Mouse (Mus musculus) Muller cell, postnatal 12 days (primary cell): ENCODE measurements around the gene Tfpt.

Experiments
- DNase-seq: peaks from one replicate; pipeline ENCODE4 v3.0.0-alpha.2; 2015; ENCODE audit errors: inconsistent ontology term

Gene Tfpt

DNA sequence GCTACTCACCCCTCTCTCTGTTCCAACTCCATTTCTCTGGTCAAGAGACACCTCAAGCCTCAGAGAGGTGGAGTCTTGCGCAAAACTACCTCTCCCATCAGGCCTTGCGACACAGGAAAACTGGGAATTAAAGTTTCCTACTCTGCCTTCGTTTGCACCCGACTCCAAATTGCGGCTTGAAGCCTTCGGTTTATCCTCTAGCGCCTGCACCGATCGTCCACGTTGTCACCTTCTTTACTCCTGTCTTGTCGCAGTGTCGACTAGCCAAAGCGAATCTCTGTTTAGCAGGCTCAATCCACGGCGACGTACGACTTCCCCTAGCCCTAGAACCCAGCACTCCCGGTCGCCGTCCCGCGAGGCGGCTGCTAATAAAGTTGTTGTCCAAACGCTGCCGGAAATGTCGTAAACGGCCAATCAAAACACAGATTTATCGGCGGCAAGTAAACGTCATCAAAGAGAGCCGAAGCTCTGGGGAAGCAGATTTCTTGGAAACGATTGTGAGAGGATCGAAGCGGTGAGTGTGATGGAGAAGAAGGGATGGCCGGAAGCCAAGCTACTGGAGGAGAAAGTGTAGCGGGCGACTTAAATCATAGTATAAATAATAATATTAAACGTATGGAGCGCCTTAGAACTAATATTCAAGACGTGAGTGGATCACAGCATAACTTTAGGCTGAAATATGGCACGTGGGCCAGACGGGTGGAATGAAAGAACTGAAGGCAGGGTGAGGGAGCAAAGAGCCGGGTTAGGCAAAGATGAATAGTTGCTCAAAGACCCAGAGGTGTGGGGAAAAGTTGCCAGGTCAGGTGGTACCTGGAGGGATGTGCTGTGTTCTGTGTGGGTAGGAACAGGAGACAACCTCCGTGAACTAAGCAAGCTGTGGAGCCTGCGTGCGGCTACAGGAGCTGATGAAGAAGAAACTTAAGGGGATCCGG lies at the start of gene Tfpt, which contains the start of gene Prpf31:
Tfpt (minus strand) TSS at position 387 of the 935 bp plus-strand sequence.
Prpf31 (plus strand) TSS at position 443 of the 935 bp plus-strand sequence.
- peak; percentile 92 for DNase-seq

DNA sequence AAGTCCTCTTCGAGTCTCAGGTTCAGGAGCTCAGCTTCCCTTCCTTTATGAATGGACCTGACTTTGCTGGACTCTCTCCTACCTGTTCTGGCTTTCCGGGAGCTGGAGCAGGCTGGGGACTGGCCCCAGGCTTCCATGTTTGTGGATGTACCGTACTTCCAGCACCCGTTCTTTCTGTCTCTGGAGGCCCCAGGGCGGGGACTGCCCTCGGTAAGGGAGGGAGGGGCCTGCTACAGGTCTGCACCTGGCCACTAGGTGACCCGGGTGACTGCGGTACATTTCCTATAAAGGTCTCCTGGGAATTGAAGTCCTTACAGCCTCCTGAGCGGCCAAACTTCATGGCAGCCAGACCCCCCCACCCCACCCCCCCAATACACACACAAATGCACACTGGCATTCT lies 47.6 kb upstream of the Tfpt start, which contains the start of gene Tmc4:
Tmc4 (minus strand) TSS at position 212 of the 400 bp plus-strand sequence.
- no peak for DNase-seq

DNA sequence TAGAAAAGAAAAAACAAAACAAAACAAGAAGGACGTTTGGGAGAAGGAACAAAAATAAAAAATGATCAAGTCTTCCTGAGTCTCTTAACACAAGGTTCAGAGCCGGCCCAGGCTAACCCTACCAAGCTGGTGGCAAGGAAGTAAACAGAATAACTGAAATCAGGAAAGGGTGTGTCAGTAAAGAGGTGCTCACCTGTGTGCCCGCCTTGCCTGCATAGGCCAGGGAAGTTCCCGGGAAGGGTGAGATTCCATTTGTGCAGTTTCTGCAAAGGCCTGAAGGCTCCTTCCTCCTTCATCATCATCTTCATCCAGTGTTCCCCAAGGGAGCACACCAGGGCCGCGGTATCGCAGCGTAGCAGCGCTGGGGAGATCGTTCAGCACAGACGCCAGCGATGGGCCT lies 46.6 kb upstream of the Tfpt start:
- no peak for DNase-seq

DNA sequence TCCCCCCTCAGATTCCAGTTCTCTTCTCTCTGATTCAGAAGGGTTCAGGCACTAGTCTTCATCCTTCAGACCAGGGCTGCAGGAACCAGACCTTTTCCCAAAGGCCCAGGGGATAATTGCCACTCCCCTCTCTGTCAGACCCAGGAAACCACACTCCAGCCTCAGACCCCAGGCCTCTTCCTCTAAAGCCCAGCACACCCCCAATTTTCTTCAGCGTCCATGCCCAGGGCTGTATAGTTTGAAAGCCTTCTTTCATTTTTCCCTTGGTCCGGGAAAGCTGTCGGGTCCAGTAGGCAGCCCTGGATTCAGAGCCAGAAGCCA lies 45.5 kb upstream of the Tfpt start:
- DNase-seq = no peak

DNA sequence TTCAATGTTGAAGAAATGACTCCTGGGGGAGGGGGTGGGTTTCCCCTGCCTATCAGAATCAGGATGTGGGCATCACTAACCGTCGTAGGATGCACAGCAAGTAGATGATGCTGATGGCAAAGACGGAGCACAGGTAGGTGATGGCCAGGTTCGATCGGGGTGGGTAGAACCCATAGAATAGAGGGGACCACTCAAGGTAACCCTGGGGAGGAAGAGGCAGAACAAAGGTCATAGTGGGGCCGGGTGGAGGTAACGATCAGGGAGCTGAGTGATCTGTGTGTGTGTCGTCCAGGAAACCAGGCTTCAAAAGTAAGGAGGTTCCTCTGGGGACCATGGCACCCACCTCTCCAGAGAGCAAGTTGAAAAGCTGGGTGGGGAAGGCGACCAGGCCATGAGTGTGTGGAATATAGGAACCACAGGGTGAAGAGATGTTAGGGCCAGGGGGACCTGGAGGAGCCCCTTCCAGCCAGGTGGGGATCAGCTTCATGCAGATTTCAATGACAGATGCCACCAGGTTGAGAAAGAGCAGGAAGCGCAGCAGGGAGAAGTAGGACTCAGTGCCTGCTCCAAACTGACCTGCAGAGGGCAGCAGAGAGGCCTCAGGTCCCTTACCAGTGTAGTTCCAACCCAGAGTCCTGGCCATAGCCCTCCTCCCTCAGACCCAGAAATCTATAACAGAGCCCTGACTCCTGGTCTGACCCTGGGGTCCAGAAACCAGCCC lies 44.9 kb upstream of the Tfpt start:
- DNase-seq = peak; percentile 36

DNA sequence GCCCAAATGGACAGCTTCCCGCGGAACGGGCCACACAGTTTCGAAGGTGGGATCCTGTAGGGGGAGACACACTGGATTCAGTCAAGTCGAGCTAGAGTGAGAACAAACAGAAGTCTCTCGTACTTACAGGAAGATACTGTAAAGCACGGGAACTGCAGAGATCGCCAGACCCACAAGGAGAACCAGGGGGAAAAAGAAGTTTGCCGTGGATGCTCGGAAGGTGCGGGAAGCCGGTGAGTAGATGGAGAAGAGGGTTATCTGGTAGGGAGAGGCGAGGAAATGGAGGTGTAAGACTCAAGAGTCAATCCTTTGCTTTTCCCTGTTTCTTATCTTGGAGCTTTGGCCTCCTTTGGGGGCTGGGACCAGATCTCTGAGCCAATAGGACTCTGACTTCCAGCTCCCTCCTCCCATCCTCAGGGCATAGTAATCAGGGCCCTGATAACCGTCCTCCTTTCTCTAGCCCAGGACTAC lies 37.2 kb upstream of the Tfpt start:
- no peak for DNase-seq

DNA sequence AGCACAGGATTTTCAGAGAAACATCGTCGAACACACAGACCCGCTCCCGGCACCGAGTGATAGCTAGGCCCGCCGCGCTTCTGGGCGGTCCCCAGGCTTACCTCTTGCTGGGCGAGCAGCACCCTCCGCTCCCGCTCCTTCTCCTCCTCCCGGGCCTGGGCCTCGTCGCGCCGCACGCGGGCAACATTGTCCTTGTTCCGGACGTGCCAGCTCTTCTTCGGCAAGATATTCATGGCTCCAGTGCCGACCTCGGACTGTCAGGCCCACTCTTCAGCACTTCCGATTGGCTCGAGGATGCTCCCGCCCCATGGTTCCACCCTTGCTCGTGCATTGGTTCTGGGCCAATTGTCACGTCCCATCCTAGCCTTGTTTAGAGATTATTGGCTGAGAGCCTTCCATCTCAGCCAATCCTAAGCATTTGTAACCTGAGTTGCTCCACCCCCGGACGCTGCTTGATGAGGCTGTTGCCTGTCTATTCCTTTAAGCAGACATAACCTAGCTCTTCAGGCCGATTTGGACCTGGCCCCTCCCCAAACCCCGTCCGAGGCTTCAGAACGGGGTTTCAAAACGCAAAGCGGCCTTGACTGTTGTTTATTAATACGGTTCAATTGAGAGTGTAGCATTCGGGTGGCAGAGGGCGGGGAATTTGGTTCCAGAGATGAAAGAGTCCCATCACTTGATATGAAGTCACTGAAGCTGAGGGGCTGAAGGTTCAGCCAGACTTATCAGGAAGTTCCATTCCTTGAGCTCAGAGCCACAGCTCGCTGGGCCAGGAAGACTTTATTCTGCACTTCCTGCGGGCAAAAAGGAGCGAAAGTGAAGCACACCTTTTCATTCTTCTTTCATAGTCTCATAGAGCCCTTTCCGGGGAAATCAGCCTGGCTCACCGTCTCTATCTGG lies 35.7 kb upstream of the Tfpt start, which contains the start of gene Leng1:
Leng1 (minus strand) TSS at position 626 of the 900 bp plus-strand sequence.
- DNase-seq = peak; percentile 98

DNA sequence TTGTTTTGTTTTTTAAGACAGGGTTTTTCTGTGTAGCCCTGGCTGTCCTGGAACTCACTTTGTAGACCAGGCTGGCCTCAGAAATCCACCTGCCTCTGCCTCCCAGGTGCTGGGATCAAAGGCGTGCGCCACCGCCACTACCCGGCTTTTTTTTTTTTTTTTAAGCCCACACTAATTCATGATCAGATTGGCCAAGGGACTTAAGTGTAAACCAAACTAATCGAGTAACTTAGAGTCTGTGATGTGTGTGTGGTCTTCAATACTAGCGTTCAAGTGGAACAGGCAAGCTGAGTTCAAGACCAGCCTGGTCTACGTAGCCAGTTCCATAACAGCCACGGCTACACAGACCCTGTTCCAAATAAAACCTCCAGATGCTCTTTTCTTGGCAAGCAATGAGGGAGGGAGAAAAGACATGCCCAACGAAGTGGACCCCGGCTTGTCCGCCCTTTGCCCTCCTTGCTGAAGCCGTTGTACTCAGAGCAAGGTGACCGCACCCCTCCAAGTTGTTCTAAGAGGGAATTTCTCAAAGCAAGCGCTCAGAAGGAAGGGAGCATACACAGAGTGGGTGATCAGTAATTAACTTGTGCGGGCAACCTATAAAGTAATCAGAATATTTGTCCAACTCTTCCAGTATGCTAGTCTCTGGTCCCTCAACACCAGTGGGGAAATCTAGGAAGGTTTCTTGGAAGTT lies 34.9 kb upstream of the Tfpt start:
- no peak for DNase-seq

DNA sequence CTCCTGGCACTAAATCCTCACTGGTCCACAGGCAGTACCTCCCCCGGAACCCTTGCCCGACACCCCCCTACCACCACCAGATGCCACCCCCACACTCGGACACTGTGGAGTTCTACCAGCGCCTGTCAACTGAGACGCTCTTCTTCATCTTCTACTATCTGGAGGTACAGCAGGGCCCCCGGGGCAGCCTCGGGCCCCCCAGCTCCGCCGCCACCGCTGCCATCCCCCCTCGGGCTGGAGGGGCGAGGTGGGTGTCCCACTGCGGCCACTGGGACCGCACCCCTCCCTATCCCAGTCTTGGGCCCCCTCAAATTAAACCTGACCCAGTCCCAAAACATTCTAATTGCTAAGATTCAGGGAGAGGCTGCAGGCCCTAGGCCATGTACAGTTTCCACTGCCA lies 28.8 kb upstream of the Tfpt start:
- no peak for DNase-seq

DNA sequence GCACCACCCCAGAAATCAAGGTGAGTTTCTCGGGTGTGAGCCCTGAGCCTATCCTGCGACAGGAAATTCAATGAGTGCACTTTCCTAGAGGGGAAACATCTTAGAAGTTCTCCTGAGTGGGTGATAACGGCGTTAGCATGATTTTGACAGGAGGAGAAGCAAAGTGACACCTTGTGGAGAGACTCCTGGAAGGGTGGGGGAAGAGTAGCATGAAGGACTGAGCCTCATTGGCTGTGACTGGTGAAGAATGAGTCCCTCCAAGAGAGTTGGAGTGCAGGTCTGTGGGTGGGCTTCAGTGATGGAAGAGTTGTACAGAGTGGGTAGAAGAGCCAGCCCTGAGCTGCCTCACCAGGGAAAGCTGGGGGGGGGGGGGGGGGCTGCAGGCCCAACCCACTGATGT lies 27.2 kb upstream of the Tfpt start:
- DNase-seq = no peak

DNA sequence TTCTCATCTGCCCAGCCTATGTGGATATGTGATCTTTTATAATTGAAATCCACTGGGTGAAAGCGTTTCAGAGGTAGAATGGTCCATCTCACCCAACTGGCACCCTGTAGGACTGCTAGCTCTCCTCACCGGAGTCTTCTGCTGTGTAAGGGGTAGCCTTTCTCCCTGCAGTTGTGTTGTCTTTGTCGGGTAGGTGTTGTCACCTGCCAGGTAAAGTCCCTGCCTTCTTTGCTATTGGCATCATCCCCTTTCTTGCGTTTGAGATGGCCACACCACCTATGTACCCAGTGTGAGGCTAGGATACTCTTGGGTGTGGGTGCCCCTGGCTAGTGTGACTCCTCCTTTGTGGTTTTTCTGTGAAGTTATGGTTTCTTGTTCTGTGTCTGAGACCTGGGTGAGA lies 16.9 kb upstream of the Tfpt start:
- no peak for DNase-seq

DNA sequence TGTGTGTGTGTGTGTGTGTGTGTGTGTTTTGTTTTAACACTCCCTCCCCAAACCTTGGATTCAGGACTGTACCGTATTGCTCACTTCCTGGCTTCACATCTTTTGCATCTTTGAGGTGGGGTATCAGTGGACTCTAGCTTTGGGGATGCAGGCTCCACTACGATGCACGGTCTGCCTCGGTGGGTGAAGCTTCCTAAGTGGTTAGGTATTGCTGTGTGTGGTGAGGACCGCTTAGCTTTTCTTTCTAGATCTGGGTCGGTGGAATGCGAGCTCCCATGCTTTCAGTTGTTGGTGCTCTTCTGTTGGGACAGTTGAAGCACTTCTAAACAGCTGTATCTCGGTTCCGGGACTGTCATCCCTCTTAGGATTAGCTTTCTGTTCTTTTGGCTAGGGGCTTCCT lies 16.5 kb upstream of the Tfpt start:
- peak; percentile 31 for DNase-seq

DNA sequence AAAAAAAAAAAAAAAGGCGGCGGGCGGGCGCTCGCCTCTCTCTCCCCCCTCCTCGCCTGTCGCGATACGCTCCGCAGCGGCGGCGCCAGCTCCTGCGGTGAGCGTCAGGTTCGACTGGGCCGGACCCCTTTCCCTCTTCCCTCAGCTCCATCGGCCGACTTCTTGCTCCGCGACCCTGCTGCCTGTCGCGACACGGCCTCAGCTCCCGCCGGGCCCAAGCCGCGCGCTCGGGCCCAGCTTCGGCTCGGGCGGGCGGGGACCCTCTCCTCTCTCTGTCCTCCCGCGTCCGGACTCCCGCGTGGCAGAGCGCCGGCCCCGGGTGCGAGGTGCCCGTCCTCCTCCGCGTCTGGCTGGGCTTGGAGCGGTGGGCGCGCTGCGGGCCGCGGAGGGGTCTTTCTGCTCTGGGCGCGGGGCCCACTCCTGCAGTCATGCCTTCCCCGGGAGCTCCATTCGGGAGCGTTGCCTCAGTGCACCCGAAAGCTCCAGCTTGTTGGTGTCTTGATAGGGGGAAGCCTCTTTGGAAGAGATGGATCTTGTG lies 15.8 kb upstream of the Tfpt start:
- no peak for DNase-seq

DNA sequence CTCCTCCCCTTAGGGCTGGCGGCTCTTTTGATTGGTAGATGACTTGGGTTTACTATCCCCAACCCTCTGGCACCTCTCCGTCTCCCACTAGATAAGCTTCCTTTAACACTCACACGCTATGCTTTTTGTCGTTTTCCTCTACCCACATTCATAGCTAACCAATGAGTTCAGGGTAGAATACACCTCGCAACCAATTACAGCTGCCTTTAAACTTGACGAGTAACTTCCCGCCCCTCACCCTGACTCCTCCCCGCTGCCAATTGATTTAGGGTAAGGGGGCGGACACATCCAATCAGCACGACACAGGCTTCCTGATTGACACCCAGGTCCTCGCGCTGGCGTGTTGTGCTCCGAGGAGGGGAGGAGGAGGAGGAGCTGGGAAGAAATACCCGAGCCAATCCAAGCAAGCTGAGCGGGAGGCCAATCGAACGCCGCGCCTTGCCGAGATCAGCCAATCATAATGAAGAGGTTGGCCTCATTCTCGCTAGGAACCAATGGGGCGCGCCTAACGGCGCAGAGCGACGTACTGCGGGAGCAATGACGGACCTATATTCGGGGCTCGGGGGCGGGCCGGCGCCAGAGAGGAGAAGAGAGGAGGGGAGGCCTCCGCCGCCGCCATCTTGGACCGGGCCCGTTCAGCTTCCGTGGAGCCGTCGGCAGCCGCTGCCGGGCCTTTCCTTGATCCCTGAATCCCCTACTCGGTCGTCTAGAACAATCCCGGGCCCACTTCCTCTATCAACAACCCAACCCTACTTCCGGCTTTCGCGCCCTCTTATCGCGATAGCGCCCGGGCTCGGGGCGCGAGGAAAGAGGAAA lies 15.2 kb upstream of the Tfpt start, which contains the start of gene Cnot3:
Cnot3 (plus strand) TSS at position 597 of the 816 bp plus-strand sequence.
- DNase-seq = peak; percentile 100

DNA sequence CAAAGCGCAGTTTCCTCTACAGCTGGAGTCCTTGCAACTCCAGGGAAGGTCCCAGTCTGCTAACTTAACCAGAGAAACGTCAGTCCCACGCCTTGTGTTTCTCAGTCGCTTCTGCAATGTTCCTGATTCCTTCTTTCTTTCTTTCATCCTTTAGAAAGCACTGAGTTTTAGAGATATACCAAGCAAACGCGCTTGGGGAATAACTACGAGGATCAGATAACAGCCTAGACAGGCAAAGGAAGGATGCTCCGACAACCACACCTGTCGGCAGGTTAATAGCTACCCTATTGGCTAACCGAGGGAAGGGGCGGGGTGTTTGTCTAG lies 14.6 kb upstream of the Tfpt start:
- no peak for DNase-seq

DNA sequence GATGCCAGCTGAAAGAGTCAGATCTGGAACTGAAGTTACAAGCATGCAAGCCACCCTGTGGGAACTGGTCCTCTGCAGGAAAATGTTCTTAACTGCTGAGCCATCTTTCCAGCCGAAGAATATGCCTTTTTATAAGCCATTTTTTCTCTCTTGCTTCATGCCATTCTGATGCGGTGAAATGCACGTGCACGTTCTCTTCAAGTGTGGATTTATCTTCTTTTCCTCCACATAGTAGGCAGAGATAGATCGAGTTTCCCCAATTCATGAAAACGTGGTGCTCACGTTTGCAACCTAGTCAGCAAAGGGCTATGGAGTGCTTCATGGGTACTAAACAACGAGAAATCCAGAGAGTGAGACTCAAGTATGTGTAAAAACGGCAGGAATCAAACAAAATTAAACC lies 14.1 kb upstream of the Tfpt start:
- DNase-seq = peak; percentile 17

DNA sequence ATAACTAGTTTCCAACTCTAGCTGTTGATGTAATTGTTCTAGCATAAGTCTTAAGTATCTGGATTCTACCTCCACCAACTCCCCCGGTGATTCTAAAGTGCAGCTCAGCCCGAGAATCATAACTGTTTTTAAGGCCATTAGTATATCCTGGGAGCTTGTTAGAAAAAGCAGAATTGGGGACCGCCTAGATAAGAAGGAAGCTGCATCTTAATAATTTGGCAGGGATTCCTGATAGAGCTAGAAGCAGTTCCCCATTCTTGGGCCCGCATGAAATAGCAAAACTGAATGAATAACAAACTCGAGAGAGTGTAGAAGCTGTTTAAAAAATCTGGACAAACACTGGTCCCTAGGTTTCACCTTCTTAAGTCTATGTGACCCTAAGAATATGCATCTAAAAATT lies 13.7 kb upstream of the Tfpt start:
- DNase-seq = no peak

DNA sequence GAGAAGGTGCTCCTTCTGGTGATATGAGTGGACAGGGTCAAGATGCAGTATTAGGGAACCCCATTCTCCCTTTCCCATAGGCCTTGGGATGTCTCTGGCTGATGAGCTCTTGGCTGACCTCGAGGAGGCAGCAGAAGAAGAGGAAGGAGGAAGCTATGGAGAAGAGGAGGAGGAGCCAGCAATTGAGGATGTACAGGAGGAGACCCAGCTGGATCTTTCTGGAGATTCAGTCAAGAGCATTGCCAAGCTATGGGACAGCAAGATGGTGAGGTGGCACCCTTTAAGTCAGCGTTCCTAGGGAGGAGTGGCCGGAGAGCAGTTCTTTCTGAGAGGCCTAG lies 718 bp upstream of the Tfpt start:
- DNase-seq = no peak

DNA sequence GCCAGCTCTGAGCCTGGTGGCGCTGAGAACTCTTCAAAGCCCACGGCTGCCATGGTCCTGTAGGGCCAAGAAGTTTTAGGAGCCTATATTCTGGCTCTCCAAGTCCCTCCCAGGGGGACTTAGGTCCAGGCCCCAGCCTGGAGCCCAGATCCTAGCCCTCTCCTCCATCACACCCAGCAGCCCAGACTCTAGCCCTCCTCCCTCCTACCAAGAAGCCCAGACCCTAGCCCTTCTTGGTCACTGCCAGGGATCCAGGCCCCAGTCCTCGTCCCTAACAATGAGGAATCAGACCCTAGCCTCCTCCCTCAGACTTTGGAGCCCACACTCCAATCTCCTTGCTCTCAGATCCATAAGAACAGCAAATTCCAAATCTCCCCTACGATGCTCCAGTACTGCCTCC lies 699 bp downstream of the Tfpt start:
- no peak for DNase-seq
